In the genomic region with DNA sequence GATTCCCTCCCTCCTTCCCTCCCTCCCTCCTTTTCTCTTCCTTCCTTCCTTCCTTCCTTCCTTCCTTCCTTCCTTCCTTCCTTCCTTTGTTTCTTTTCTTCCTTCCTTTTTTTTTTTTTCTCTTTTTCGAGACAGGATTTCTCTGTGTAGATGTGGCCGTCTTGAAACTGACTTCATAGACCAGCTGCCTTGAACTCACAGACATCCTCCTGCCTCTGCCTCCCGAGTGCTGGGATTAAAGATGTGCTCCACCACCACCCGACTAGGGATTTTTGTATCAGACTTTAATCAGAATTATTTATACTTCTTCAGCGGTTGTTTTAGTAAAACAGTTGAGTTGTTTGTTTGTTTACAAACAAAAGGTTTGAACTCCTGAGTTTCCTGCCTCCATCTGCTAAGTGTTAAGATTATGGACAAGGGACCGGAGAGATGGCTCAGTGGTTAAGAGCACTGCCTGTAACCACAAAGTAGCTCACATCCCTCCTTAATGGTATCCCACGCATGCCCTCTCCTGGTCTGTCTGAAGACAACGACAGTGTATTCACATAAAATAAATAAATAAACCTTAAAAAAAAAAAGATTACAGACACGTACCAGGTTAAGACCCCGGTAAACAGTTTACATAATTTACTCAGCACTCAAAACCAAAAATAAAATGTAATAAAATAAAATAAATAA, we compare ENCODE assay signal across 7 mouse cellular contexts. TPM values are rescaled to one million over a fixed set of nuclear protein-coding genes. Genes with fewer than 3 reads are reported as not detected.
A peak's percentile ranks its signal among the peaks of the same experiment; 100 is the strongest.
DNase-seq lines count a peak whose midpoint lies in the region; ATAC-seq and TF ChIP-seq lines count a peak whose summit lies in the region.

No protein-coding gene starts in this region.

- WGBS in embryonic facial prominence, embryonic 11.5 days: 76% methylated on average over 10 of the region's 10 CpGs
- 55% methylated on average over 10 of the region's 10 CpGs for WGBS in hindbrain, postnatal 0 days
- WGBS in liver, postnatal 0 days (ENCODE audit: insufficient replicate concordance): 52% methylated on average over 10 of the region's 10 CpGs
- 64% methylated on average over 10 of the region's 10 CpGs for WGBS in stomach, embryonic 15.5 days

- no peak overlapping the region; the same call in 1 of the 2 replicates for H3K4me2 ChIP-seq in embryonic facial prominence, embryonic 11.5 days (ENCODE audit: low read depth, low read length)
- H3K4me2 ChIP-seq in hindbrain, postnatal 0 days (ENCODE audit: low read depth, low read length): peak overlapping the region; percentile 79; the same call in 1 of the 2 replicates
- H3K4me2 ChIP-seq in liver, postnatal 0 days (ENCODE audit: low read depth, low read length): peak overlapping the region; percentile 84
- H3K4me2 ChIP-seq in stomach, embryonic 15.5 days: peak overlapping the region; percentile 42

- ATAC-seq in embryonic facial prominence, embryonic 11.5 days (replicated peaks; ENCODE audit: insufficient number of reproducible peaks, low FRiP score, low TSS enrichment, low read depth): no peak
- peak; percentile 42 for ATAC-seq in hindbrain, postnatal 0 days
- no peak for ATAC-seq in liver, postnatal 0 days
- no peak for ATAC-seq in stomach, embryonic 15.5 days (ENCODE audit: insufficient read depth, low FRiP score, low read depth)

- peak overlapping the region; percentile 69 for H3K4me3 ChIP-seq in embryonic facial prominence, embryonic 11.5 days (ENCODE audit: low read depth, low read length)
- peak overlapping the region; percentile 96 for H3K4me3 ChIP-seq in hindbrain, postnatal 0 days (ENCODE audit: low read length)
- peak overlapping the region; percentile 100 for H3K4me3 ChIP-seq in liver, postnatal 0 days (ENCODE audit: low read depth, low read length)
- H3K4me3 ChIP-seq in stomach, embryonic 15.5 days (replicated peaks): peak overlapping the region; percentile 100

- no peak for TF ChIP-seq EP300 in liver, postnatal 0 days (IDR thresholded peaks at IDR 0.05; ENCODE audit: low read depth)

- DNase-seq in 3T3-L1 (ENCODE audit: low read depth, low spot score): peak; percentile 60
- peak; percentile 33 for DNase-seq in CD4-positive helper T cell, adult 2 months (ENCODE audit: low read depth, low spot score)
- DNase-seq in embryonic facial prominence, embryonic 11.5 days (ENCODE audit: low spot score): no peak
- DNase-seq in hindbrain, postnatal 0 days (ENCODE audit: low spot score): peak; percentile 10
- no peak for DNase-seq in liver, postnatal 0 days
- DNase-seq in layer of hippocampus, postnatal 25 days (ENCODE audit: extremely low spot score in 1 of 2, low spot score in 1 of 2): no peak

- no peaks in the 10 kb centered on the region for H3K9me3 ChIP-seq in embryonic facial prominence, embryonic 11.5 days (replicated peaks; ENCODE audit: control insufficient read depth, low read length)
- H3K9me3 ChIP-seq in hindbrain, postnatal 0 days (ENCODE audit: low read length): no peaks in the 10 kb centered on the region
- H3K9me3 ChIP-seq in liver, postnatal 0 days (ENCODE audit: low read length): no peaks in the 10 kb centered on the region
- H3K9me3 ChIP-seq in stomach, embryonic 15.5 days: no peaks in the 10 kb centered on the region

- peaks cover under 1% of the 10 kb centered on the region; the same call in 1 of the 2 replicates for H3K36me3 ChIP-seq in embryonic facial prominence, embryonic 11.5 days (replicated peaks; ENCODE audit: control insufficient read depth, insufficient read depth, low read depth, low read length)
- H3K36me3 ChIP-seq in hindbrain, postnatal 0 days (ENCODE audit: insufficient read depth, low read length): peaks cover 8% of the 10 kb centered on the region
- peaks cover 19% of the 10 kb centered on the region for H3K36me3 ChIP-seq in liver, postnatal 0 days (replicated peaks; ENCODE audit: insufficient read depth, low read length)
- peaks cover 9% of the 10 kb centered on the region for H3K36me3 ChIP-seq in stomach, embryonic 15.5 days

- peak; percentile 41 for TF ChIP-seq CTCF in hindbrain, postnatal 0 days (IDR thresholded peaks at IDR 0.05; ENCODE audit: low read depth)
- peak; percentile 38 for TF ChIP-seq CTCF in liver, postnatal 0 days (IDR thresholded peaks at IDR 0.05; ENCODE audit: low read depth)

- H3K9ac ChIP-seq in embryonic facial prominence, embryonic 11.5 days (replicated peaks; ENCODE audit: low read length): no peak overlapping the region; the same call in 1 of the 2 replicates
- no peak overlapping the region; the same call in 1 of the 2 replicates for H3K9ac ChIP-seq in hindbrain, postnatal 0 days (replicated peaks; ENCODE audit: low read length)
- peak overlapping the region; percentile 48 for H3K9ac ChIP-seq in liver, postnatal 0 days (replicated peaks)
- H3K9ac ChIP-seq in stomach, embryonic 15.5 days: no peak overlapping the region

- H3K27me3 ChIP-seq in embryonic facial prominence, embryonic 11.5 days (ENCODE audit: control insufficient read depth, insufficient read depth, low read length): no peaks in the 10 kb centered on the region
- H3K27me3 ChIP-seq in hindbrain, postnatal 0 days (ENCODE audit: insufficient read depth, low read length): no peaks in the 10 kb centered on the region
- no peaks in the 10 kb centered on the region for H3K27me3 ChIP-seq in liver, postnatal 0 days (ENCODE audit: insufficient read depth, low read length)
- no peaks in the 10 kb centered on the region for H3K27me3 ChIP-seq in stomach, embryonic 15.5 days (replicated peaks)

- no peaks in the 10 kb centered on the region for H3K4me1 ChIP-seq in embryonic facial prominence, embryonic 11.5 days (ENCODE audit: control insufficient read depth, insufficient read depth, low read length)
- H3K4me1 ChIP-seq in hindbrain, postnatal 0 days (ENCODE audit: insufficient read depth, low read length): peaks cover 10% of the 10 kb centered on the region; the same call in 1 of the 2 replicates
- H3K4me1 ChIP-seq in liver, postnatal 0 days (ENCODE audit: insufficient read depth): peaks cover 18% of the 10 kb centered on the region
- H3K4me1 ChIP-seq in stomach, embryonic 15.5 days: peaks cover 5% of the 10 kb centered on the region

- no peak overlapping the region; the same call in 1 of the 2 replicates for H3K27ac ChIP-seq in embryonic facial prominence, embryonic 11.5 days (replicated peaks; ENCODE audit: low read depth, low read length)
- H3K27ac ChIP-seq in hindbrain, postnatal 0 days: peak overlapping the region; percentile 62; the same call in 1 of the 2 replicates
- H3K27ac ChIP-seq in liver, postnatal 0 days (ENCODE audit: low read depth): peak overlapping the region; percentile 99
- peak overlapping the region; percentile 95; the same call in 1 of the 2 replicates for H3K27ac ChIP-seq in stomach, embryonic 15.5 days

RNA-seq across cellular contexts. Expression of a gene that starts 0.5 kb away (rescaled TPM):
- 144 and 147 TPM in 2 replicates for polyA plus RNA-seq in embryonic facial prominence, embryonic 11.5 days (2014; fragmentation: Nextera tagmentation; extraction: Ambion mirVana)
- total RNA-seq in hindbrain, postnatal 0 days (2014; rRNA removed): 201 and 205 TPM in 2 replicates
- polyA plus RNA-seq in hindbrain, postnatal 0 days (2015; fragmentation: Nextera tagmentation; extraction: Ambion mirVana): 329 and 344 TPM in 2 replicates
- 193 and 199 TPM in 2 replicates for polyA plus RNA-seq in liver, postnatal 0 days (2015; fragmentation: Nextera tagmentation; extraction: Ambion mirVana)
- polyA plus RNA-seq in stomach, embryonic 15.5 days (2015; fragmentation: Nextera tagmentation; extraction: Ambion mirVana): 133 and 134 TPM in 2 replicates
- 100 to 1,000 TPM; 475 to 529 TPM for total RNA-seq in layer of hippocampus, postnatal 25 days (2021)

RNA-seq across cellular contexts. Expression of a gene that starts 12.9 kb away (rescaled TPM):
- 36.6 and 40.1 TPM in 2 replicates for polyA plus RNA-seq in embryonic facial prominence, embryonic 11.5 days (2014; fragmentation: Nextera tagmentation; extraction: Ambion mirVana)
- total RNA-seq in hindbrain, postnatal 0 days (2014; rRNA removed): 41.0 and 177 TPM in 2 replicates
- polyA plus RNA-seq in hindbrain, postnatal 0 days (2015; fragmentation: Nextera tagmentation; extraction: Ambion mirVana): 25.5 and 27.6 TPM in 2 replicates
- polyA plus RNA-seq in liver, postnatal 0 days (2015; fragmentation: Nextera tagmentation; extraction: Ambion mirVana): 18.4 and 20.4 TPM in 2 replicates
- polyA plus RNA-seq in stomach, embryonic 15.5 days (2015; fragmentation: Nextera tagmentation; extraction: Ambion mirVana): 26.8 and 28.8 TPM in 2 replicates
- 10 to 100 TPM; 39.9 to 51.0 TPM for total RNA-seq in layer of hippocampus, postnatal 25 days (2021)

RNA-seq across cellular contexts. Expression of a gene that starts 49.7 kb away (rescaled TPM):
- polyA plus RNA-seq in embryonic facial prominence, embryonic 11.5 days (2014; fragmentation: Nextera tagmentation; extraction: Ambion mirVana): 0.21 and 0.36 TPM in 2 replicates
- 94.7 and 105 TPM in 2 replicates for total RNA-seq in hindbrain, postnatal 0 days (2014; rRNA removed)
- 53.8 and 54.1 TPM in 2 replicates for polyA plus RNA-seq in hindbrain, postnatal 0 days (2015; fragmentation: Nextera tagmentation; extraction: Ambion mirVana)
- polyA plus RNA-seq in liver, postnatal 0 days (2015; fragmentation: Nextera tagmentation; extraction: Ambion mirVana): 0.05 TPM in 1 of 2 replicates, not detected in the other
- polyA plus RNA-seq in stomach, embryonic 15.5 days (2015; fragmentation: Nextera tagmentation; extraction: Ambion mirVana): 0.09 TPM in 2 replicates
- total RNA-seq in layer of hippocampus, postnatal 25 days (2021): 10 to 100 TPM; 50.6 to 58.7 TPM

Comparison
In these comparisons a context has a peak if more than half of its experiments do, and no peak if none do; other contexts are left out.
1. DNase-seq: peak in 3T3-L1 (single experiment), CD4-positive helper T cell, adult 2 months (single experiment) and hindbrain, postnatal 0 days (single experiment); none in embryonic facial prominence, embryonic 11.5 days (single experiment), liver, postnatal 0 days (single experiment) and layer of hippocampus, postnatal 25 days (0 of 2).
2. RNA of a gene that starts 49.7 kb away (polyA plus RNA-seq): 53.8 to 54.1 TPM in hindbrain, postnatal 0 days; 0.21 to 0.36 TPM in embryonic facial prominence, embryonic 11.5 days, 0.09 TPM in stomach, embryonic 15.5 days and 0.05 TPM in liver, postnatal 0 days; every median in the first group is over 10 times any median in the second.
3. Peak in every context shown above with its lines, with median percentiles within 50 percentile points of each other: H3K4me3 ChIP-seq.